Mouse (Mus musculus): ENCODE data around the gene Trank1.

The Trank1 gene

GRCm38 (mm10) chr9:111329881-111330280 lies 18.3 kb downstream of the Trank1 start:
- no peak for TF ChIP-seq GATA4 (IDR thresholded peaks at IDR 0.05; ENCODE audit: insufficient replicate concordance, low read length)

GRCm38 (mm10) chr9:111333790-111334189 lies 22.3 kb downstream of the Trank1 start:
- TF ChIP-seq GATA4 (IDR thresholded peaks at IDR 0.05; ENCODE audit: insufficient replicate concordance, low read length): no peak

GRCm38 (mm10) chr9:111334555-111335164 lies 23.1 kb downstream of the Trank1 start:
- TF ChIP-seq GATA4 (IDR thresholded peaks at IDR 0.05; ENCODE audit: insufficient replicate concordance, low read length): no peak

GRCm38 (mm10) chr9:111351233-111351632 lies 39.7 kb downstream of the Trank1 start:
- TF ChIP-seq GATA4 (IDR thresholded peaks at IDR 0.05; ENCODE audit: insufficient replicate concordance, low read length): no peak

- TF ChIP-seq GATA4 (IDR thresholded peaks at IDR 0.05; ENCODE audit: insufficient replicate concordance, low read length): no peak
Observed at GRCm38 (mm10) chr9:111351641-111352040, 40.1 kb downstream of the Trank1 start.

GRCm38 (mm10) chr9:111352646-111353045 lies 41.1 kb downstream of the Trank1 start:
- TF ChIP-seq GATA4 (IDR thresholded peaks at IDR 0.05; ENCODE audit: insufficient replicate concordance, low read length): no peak

- TF ChIP-seq GATA4 (IDR thresholded peaks at IDR 0.05; ENCODE audit: insufficient replicate concordance, low read length): no peak
Observed at GRCm38 (mm10) chr9:111355041-111355440, 43.5 kb downstream of the Trank1 start.

GRCm38 (mm10) chr9:111356386-111356785 lies 44.8 kb downstream of the Trank1 start:
- TF ChIP-seq GATA4 (IDR thresholded peaks at IDR 0.05; ENCODE audit: insufficient replicate concordance, low read length): no peak

- no peak for TF ChIP-seq GATA4 (IDR thresholded peaks at IDR 0.05; ENCODE audit: insufficient replicate concordance, low read length)
Observed at GRCm38 (mm10) chr9:111363656-111364055, 52.1 kb downstream of the Trank1 start.

GRCm38 (mm10) chr9:111367713-111368112 lies 56.2 kb downstream of the Trank1 start:
- TF ChIP-seq GATA4 (IDR thresholded peaks at IDR 0.05; ENCODE audit: insufficient replicate concordance, low read length): no peak

- TF ChIP-seq GATA4 (IDR thresholded peaks at IDR 0.05; ENCODE audit: insufficient replicate concordance, low read length): no peak
Observed at GRCm38 (mm10) chr9:111372079-111372478, 60.5 kb downstream of the Trank1 start.

- no peak for TF ChIP-seq GATA4 (IDR thresholded peaks at IDR 0.05; ENCODE audit: insufficient replicate concordance, low read length)
Observed at GRCm38 (mm10) chr9:111377868-111378267, 66.3 kb downstream of the Trank1 start.

GRCm38 (mm10) chr9:111381056-111382025 lies 69.8 kb downstream of the Trank1 start:
- TF ChIP-seq GATA4 (IDR thresholded peaks at IDR 0.05; ENCODE audit: insufficient replicate concordance, low read length): no peak

GRCm38 (mm10) chr9:111382469-111382868 lies 70.9 kb downstream of the Trank1 start:
- no peak for TF ChIP-seq GATA4 (IDR thresholded peaks at IDR 0.05; ENCODE audit: insufficient replicate concordance, low read length)

- TF ChIP-seq GATA4 (IDR thresholded peaks at IDR 0.05; ENCODE audit: insufficient replicate concordance, low read length): no peak
Observed at GRCm38 (mm10) chr9:111383046-111383445, 71.5 kb downstream of the Trank1 start.

- no peak for TF ChIP-seq GATA4 (IDR thresholded peaks at IDR 0.05; ENCODE audit: insufficient replicate concordance, low read length)
Observed at GRCm38 (mm10) chr9:111383756-111384155, 72.2 kb downstream of the Trank1 start.
